In genomic region chr9:117956691-117957090, GRCm38 (mm10) we compare ENCODE assay signal across 9 mouse cellular contexts.
DNase-seq lines count a peak whose midpoint lies in the region; ATAC-seq and TF ChIP-seq lines count a peak whose summit lies in the region.
"Had no signal": no experiment of that assay in that cellular context is flagged by ENCODE, and none has a peak within 500 bp of the region (broad histone marks: within the 10 kb centered on the region; RNA-seq: fewer than 3 reads in every experiment).

No protein-coding gene starts in this region.

- H3K36me3 ChIP-seq in forebrain, embryonic 14.5 days (ENCODE audit: control insufficient read depth, insufficient read depth, low read length), result no peaks in the 10 kb centered on the region
- no peaks in the 10 kb centered on the region for H3K36me3 ChIP-seq in forebrain, embryonic 16.5 days (ENCODE audit: control insufficient read depth, insufficient read depth)
- no peaks in the 10 kb centered on the region for H3K36me3 ChIP-seq in midbrain, embryonic 10.5 days
- no peaks in the 10 kb centered on the region for H3K36me3 ChIP-seq in midbrain, embryonic 13.5 days
- H3K36me3 ChIP-seq in lung, postnatal 0 days (ENCODE audit: insufficient read depth, low read length), result no peaks in the 10 kb centered on the region

- no peak overlapping the region for H3K4me2 ChIP-seq in forebrain, embryonic 14.5 days (ENCODE audit: low read length)
- no peak overlapping the region for H3K4me2 ChIP-seq in forebrain, embryonic 16.5 days (ENCODE audit: low read length)
- H3K4me2 ChIP-seq in midbrain, embryonic 13.5 days (replicated peaks), result no peak overlapping the region
- H3K4me2 ChIP-seq in lung, postnatal 0 days (replicated peaks; ENCODE audit: low read depth, low read length), result no peak overlapping the region

- WGBS in forebrain, embryonic 14.5 days, result 34% methylated on average over 2 of the region's 2 CpGs
- WGBS in forebrain, embryonic 16.5 days, result 20% methylated on average over 2 of the region's 2 CpGs
- 28% methylated on average over 2 of the region's 2 CpGs for WGBS in midbrain, embryonic 10.5 days
- 16% methylated on average over 2 of the region's 2 CpGs for WGBS in midbrain, embryonic 13.5 days
- 38% methylated on average over 2 of the region's 2 CpGs for WGBS in lung, postnatal 0 days

- no peak for TF ChIP-seq CTCF in lung, postnatal 0 days (IDR thresholded peaks at IDR 0.05)

- no peak for TF ChIP-seq EP300 in lung, postnatal 0 days (IDR thresholded peaks at IDR 0.05)

- no peaks in the 10 kb centered on the region for H3K9me3 ChIP-seq in forebrain, embryonic 14.5 days (replicated peaks; ENCODE audit: control insufficient read depth, low read length)
- no peaks in the 10 kb centered on the region for H3K9me3 ChIP-seq in forebrain, embryonic 16.5 days (ENCODE audit: control insufficient read depth, low read length)
- H3K9me3 ChIP-seq in midbrain, embryonic 10.5 days (replicated peaks), result no peaks in the 10 kb centered on the region
- no peaks in the 10 kb centered on the region for H3K9me3 ChIP-seq in midbrain, embryonic 13.5 days
- no peaks in the 10 kb centered on the region for H3K9me3 ChIP-seq in lung, postnatal 0 days (ENCODE audit: low read length)

- ATAC-seq in forebrain, embryonic 14.5 days, result no peak
- no peak for ATAC-seq in forebrain, embryonic 16.5 days
- ATAC-seq in midbrain, embryonic 13.5 days, result no peak
- ATAC-seq in lung, postnatal 0 days, result peak; percentile 21; the same call in 1 of the 2 replicates
- no peak for ATAC-seq in megakaryocyte progenitor cell, adult 5-6 weeks (replicated peaks; ENCODE audit: poor library complexity)

- peak; percentile 34 for DNase-seq in forebrain, embryonic 14.5 days (ENCODE audit: low spot score)
- no peak for DNase-seq in midbrain, embryonic 10.5 days (ENCODE audit: low spot score)
- DNase-seq in lung, postnatal 0 days (ENCODE audit: low spot score), result peak; percentile 22
- DNase-seq in cerebellum, postnatal 36 days, result no peak
- no peak for DNase-seq in adrenal gland, adult 2 months
- DNase-seq: cerebellum, adult 9-11 months had no signal

- no peak overlapping the region; the same call in 1 of the 2 replicates for H3K27ac ChIP-seq in forebrain, embryonic 14.5 days (ENCODE audit: low read depth, low read length)
- H3K27ac ChIP-seq in forebrain, embryonic 16.5 days (ENCODE audit: low read length), result no peak overlapping the region
- H3K27ac ChIP-seq in midbrain, embryonic 10.5 days (replicated peaks), result peak overlapping the region; percentile 57
- H3K27ac ChIP-seq in midbrain, embryonic 13.5 days, result no peak overlapping the region; the same call in 1 of the 2 replicates
- no peak overlapping the region for H3K27ac ChIP-seq in lung, postnatal 0 days (ENCODE audit: low read length)

- no peak overlapping the region for H3K4me3 ChIP-seq in forebrain, embryonic 14.5 days (ENCODE audit: low read depth, low read length)
- no peak overlapping the region for H3K4me3 ChIP-seq in forebrain, embryonic 16.5 days (replicated peaks; ENCODE audit: low read length)
- no peak overlapping the region for H3K4me3 ChIP-seq in midbrain, embryonic 10.5 days
- no peak overlapping the region for H3K4me3 ChIP-seq in midbrain, embryonic 13.5 days (replicated peaks)
- H3K4me3 ChIP-seq in lung, postnatal 0 days (ENCODE audit: low read depth, low read length), result no peak overlapping the region

- no peak overlapping the region for H3K9ac ChIP-seq in forebrain, embryonic 14.5 days (ENCODE audit: low read length)
- H3K9ac ChIP-seq in forebrain, embryonic 16.5 days (replicated peaks; ENCODE audit: low read depth, low read length), result no peak overlapping the region
- no peak overlapping the region for H3K9ac ChIP-seq in midbrain, embryonic 13.5 days (replicated peaks)
- H3K9ac ChIP-seq in lung, postnatal 0 days (replicated peaks; ENCODE audit: low read depth), result no peak overlapping the region

- no peaks in the 10 kb centered on the region for H3K27me3 ChIP-seq in forebrain, embryonic 14.5 days (replicated peaks; ENCODE audit: control insufficient read depth, insufficient read depth, low read length)
- H3K27me3 ChIP-seq in forebrain, embryonic 16.5 days (replicated peaks; ENCODE audit: control insufficient read depth, insufficient read depth, low read length), result no peaks in the 10 kb centered on the region
- H3K27me3 ChIP-seq in midbrain, embryonic 10.5 days (ENCODE audit: low read depth, poor library complexity, severe bottlenecking), result no peaks in the 10 kb centered on the region
- no peaks in the 10 kb centered on the region for H3K27me3 ChIP-seq in midbrain, embryonic 13.5 days
- no peaks in the 10 kb centered on the region for H3K27me3 ChIP-seq in lung, postnatal 0 days (replicated peaks; ENCODE audit: insufficient read depth, low read length)

- peaks cover 2% of the 10 kb centered on the region; the same call in 1 of the 2 replicates for H3K4me1 ChIP-seq in forebrain, embryonic 14.5 days (ENCODE audit: control insufficient read depth, insufficient read depth, low read length)
- H3K4me1 ChIP-seq in forebrain, embryonic 16.5 days (replicated peaks; ENCODE audit: control insufficient read depth, insufficient read depth, low read length), result peaks cover 4% of the 10 kb centered on the region; the same call in 1 of the 2 replicates
- peaks cover 14% of the 10 kb centered on the region for H3K4me1 ChIP-seq in midbrain, embryonic 10.5 days
- H3K4me1 ChIP-seq in midbrain, embryonic 13.5 days (replicated peaks), result peaks cover 11% of the 10 kb centered on the region; the same call in 1 of the 2 replicates
- H3K4me1 ChIP-seq in lung, postnatal 0 days (ENCODE audit: insufficient read depth, low read depth, low read length), result no peaks in the 10 kb centered on the region

Comparison
In these comparisons a context has a peak if more than half of its experiments do, and no peak if none do; other contexts are left out.
1. DNase-seq: peak in forebrain, embryonic 14.5 days (single experiment) and lung, postnatal 0 days (single experiment); none in midbrain, embryonic 10.5 days (single experiment), cerebellum, postnatal 36 days (0 of 2) and adrenal gland, adult 2 months (single experiment).